Mouse (Mus musculus) lung, postnatal 0 days (tissue): ENCODE results near the gene Dxo.

Source experiments
- CTCF ChIP-seq: IDR thresholded peaks from 2 replicates; pipeline ENCODE4 v1.5.1; 2016; ENCODE audit warnings: antibody characterized with exemption, mild to moderate bottlenecking
- EP300 ChIP-seq: IDR thresholded peaks from 2 replicates; pipeline ENCODE4 v1.6.1; 2016; ENCODE audit warnings: antibody characterized with exemption, mild to moderate bottlenecking, control low read depth

DNA sequence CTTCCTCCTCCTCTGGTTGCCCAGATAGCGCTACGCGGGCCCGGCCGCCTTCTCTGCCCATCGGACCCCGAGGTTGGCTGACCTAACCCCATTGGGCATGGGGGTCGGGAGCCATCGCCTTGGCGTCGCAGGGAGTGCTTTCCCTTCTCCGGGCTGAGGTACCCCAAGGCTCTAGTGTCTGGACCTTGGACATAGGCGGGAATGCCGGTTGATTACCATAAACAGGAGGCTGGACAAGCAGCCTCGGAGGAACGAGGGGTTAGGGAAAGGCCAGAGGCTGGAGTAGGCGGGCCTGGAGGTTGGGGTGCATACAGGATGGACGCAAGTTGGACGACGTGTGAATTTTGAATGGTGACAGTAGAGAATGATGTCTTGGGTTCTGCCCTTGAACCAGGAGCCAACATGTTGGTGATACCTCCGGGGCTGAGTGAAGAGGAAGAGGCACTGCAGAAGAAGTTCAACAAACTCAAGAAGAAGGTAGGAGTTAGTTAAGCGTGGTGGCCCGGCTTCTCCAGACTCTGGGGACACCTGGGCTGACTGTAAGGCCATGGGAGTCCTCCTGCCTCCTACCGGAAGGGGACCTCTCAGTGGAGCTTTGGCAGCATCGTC, 13.8 kb downstream of the Dxo start:
- TF ChIP-seq EP300 (no peak), CTCF (no peak)
